In genomic region chr7:44895206-44895592, GRCm38 (mm10) we compare ENCODE assay signal across 8 mouse cellular contexts. TPM values are rescaled to one million over a fixed set of nuclear protein-coding genes. Genes with fewer than 3 reads are reported as not detected.
DNase-seq lines count a peak whose midpoint lies in the region; ATAC-seq and TF ChIP-seq lines count a peak whose summit lies in the region.

No protein-coding gene starts in this region.

- H3K36me3 ChIP-seq in embryonic facial prominence, embryonic 14.5 days (ENCODE audit: control insufficient read depth, insufficient read depth, low read length): peaks cover 21% of the 10 kb centered on the region
- 0 out of 2 replicates have a peak, but pooled peaks cover 10% of the 10 kb centered on the region for H3K36me3 ChIP-seq in hindbrain, postnatal 0 days (ENCODE audit: insufficient read depth, low read length)
- peaks cover 5% of the 10 kb centered on the region; the same call in 1 of the 2 replicates for H3K36me3 ChIP-seq in midbrain, embryonic 16.5 days (ENCODE audit: control insufficient read depth, insufficient read depth, low read length)

- WGBS in embryonic facial prominence, embryonic 14.5 days: 62% methylated on average over 7 of the region's 7 CpGs
- WGBS in hindbrain, postnatal 0 days: 17% methylated on average over 7 of the region's 7 CpGs
- 18% methylated on average over 7 of the region's 7 CpGs for WGBS in midbrain, embryonic 16.5 days

- no peak for DNase-seq in layer of hippocampus, adult 2 months (ENCODE audit: low spot score in 2 of 2)
- no peak for DNase-seq in layer of hippocampus, adult 11-12 months (ENCODE audit: low spot score)
- DNase-seq in embryonic facial prominence, embryonic 14.5 days (ENCODE audit: low spot score): no peak
- DNase-seq in hindbrain, postnatal 0 days (ENCODE audit: low spot score): peak; percentile 62
- DNase-seq in embryo, embryonic 9.5 days (ENCODE audit: extremely low spot score): no peak
- DNase-seq in cerebellum, postnatal 25 days: no peak
- DNase-seq in adrenal gland, postnatal 14 days: no peak

- no peaks in the 10 kb centered on the region for H3K27me3 ChIP-seq in embryonic facial prominence, embryonic 14.5 days (replicated peaks; ENCODE audit: control insufficient read depth, insufficient read depth, low read length)
- H3K27me3 ChIP-seq in hindbrain, postnatal 0 days (ENCODE audit: insufficient read depth, low read length): no peaks in the 10 kb centered on the region
- H3K27me3 ChIP-seq in midbrain, embryonic 16.5 days (ENCODE audit: control insufficient read depth, insufficient read depth, low read depth, low read length): no peaks in the 10 kb centered on the region

- ATAC-seq in embryonic facial prominence, embryonic 14.5 days (ENCODE audit: low read depth): no peak
- ATAC-seq in hindbrain, postnatal 0 days: no peak
- ATAC-seq in midbrain, embryonic 16.5 days: no peak

- H3K9me3 ChIP-seq in embryonic facial prominence, embryonic 14.5 days (ENCODE audit: control insufficient read depth, low read length): no peaks in the 10 kb centered on the region
- H3K9me3 ChIP-seq in hindbrain, postnatal 0 days (ENCODE audit: low read length): no peaks in the 10 kb centered on the region
- H3K9me3 ChIP-seq in midbrain, embryonic 16.5 days (replicated peaks; ENCODE audit: control insufficient read depth, low read length, poor library complexity, severe bottlenecking): no peaks in the 10 kb centered on the region

- H3K27ac ChIP-seq in layer of hippocampus, adult 2 months: peak overlapping the region; percentile 99
- peak overlapping the region; percentile 99 for H3K27ac ChIP-seq in embryonic facial prominence, embryonic 14.5 days (replicated peaks; ENCODE audit: low read depth, low read length)
- peak overlapping the region; percentile 88 for H3K27ac ChIP-seq in hindbrain, postnatal 0 days
- H3K27ac ChIP-seq in midbrain, embryonic 16.5 days (ENCODE audit: low read length): peak overlapping the region; percentile 93

- H3K4me3 ChIP-seq in layer of hippocampus, adult 2 months: peak overlapping the region; percentile 84
- H3K4me3 ChIP-seq in embryonic facial prominence, embryonic 14.5 days (ENCODE audit: low read depth, low read length): peak overlapping the region; percentile 62
- H3K4me3 ChIP-seq in hindbrain, postnatal 0 days (ENCODE audit: low read length): peak overlapping the region; percentile 70
- peak overlapping the region; percentile 59 for H3K4me3 ChIP-seq in midbrain, embryonic 16.5 days (ENCODE audit: low read depth, low read length)

- H3K4me1 ChIP-seq in embryonic facial prominence, embryonic 14.5 days (ENCODE audit: control insufficient read depth, insufficient read depth, low read length): peaks cover 35% of the 10 kb centered on the region
- H3K4me1 ChIP-seq in hindbrain, postnatal 0 days (ENCODE audit: insufficient read depth, low read length): peaks cover 37% of the 10 kb centered on the region
- peaks cover 53% of the 10 kb centered on the region for H3K4me1 ChIP-seq in midbrain, embryonic 16.5 days (ENCODE audit: control insufficient read depth, insufficient read depth, low read length)

- H3K4me2 ChIP-seq in embryonic facial prominence, embryonic 14.5 days (ENCODE audit: low read depth, low read length): peak overlapping the region; percentile 77
- H3K4me2 ChIP-seq in hindbrain, postnatal 0 days (ENCODE audit: low read depth, low read length): peak overlapping the region; percentile 85
- peak overlapping the region; percentile 66 for H3K4me2 ChIP-seq in midbrain, embryonic 16.5 days (ENCODE audit: low read length)

- TF ChIP-seq CTCF in layer of hippocampus, adult 2 months (conservative IDR thresholded peaks at IDR 0.05): no peak
- TF ChIP-seq CTCF in hindbrain, postnatal 0 days (IDR thresholded peaks at IDR 0.05; ENCODE audit: low read depth): no peak

- no peak overlapping the region for H3K9ac ChIP-seq in embryonic facial prominence, embryonic 14.5 days (ENCODE audit: low read depth, low read length)
- no peak overlapping the region; the same call in 1 of the 2 replicates for H3K9ac ChIP-seq in hindbrain, postnatal 0 days (replicated peaks; ENCODE audit: low read length)
- H3K9ac ChIP-seq in midbrain, embryonic 16.5 days (ENCODE audit: low read depth, low read length): peak overlapping the region; percentile 42; the same call in 1 of the 2 replicates

RNA-seq across cellular contexts. Expression of gene Fuz, which starts 0.7 kb away (rescaled TPM):
- total RNA-seq in layer of hippocampus, adult 2 months (2021): 10 to 100 TPM; 21.6 to 24.8 TPM
- polyA plus RNA-seq in embryonic facial prominence, embryonic 14.5 days (2014; fragmentation: Nextera tagmentation; extraction: Ambion mirVana): 16.9 and 19.7 TPM in 2 replicates
- total RNA-seq in hindbrain, postnatal 0 days (2014; rRNA removed): 27.8 and 29.8 TPM in 2 replicates
- 14.5 and 14.9 TPM in 2 replicates for polyA plus RNA-seq in hindbrain, postnatal 0 days (2015; fragmentation: Nextera tagmentation; extraction: Ambion mirVana)
- 20.0 and 22.3 TPM in 2 replicates for polyA plus RNA-seq in midbrain, embryonic 16.5 days (2015; fragmentation: Nextera tagmentation; extraction: Ambion mirVana)
- total RNA-seq in adrenal gland, postnatal 14 days (2021): 23.5 and 24.8 TPM in 2 replicates

RNA-seq across cellular contexts. Expression of gene Med25, which starts 2.7 kb away (rescaled TPM):
- 100 to 1,000 TPM; 103 to 107 TPM for total RNA-seq in layer of hippocampus, adult 2 months (2021)
- 62.5 and 64.2 TPM in 2 replicates for polyA plus RNA-seq in embryonic facial prominence, embryonic 14.5 days (2014; fragmentation: Nextera tagmentation; extraction: Ambion mirVana)
- total RNA-seq in hindbrain, postnatal 0 days (2014; rRNA removed): 193 and 194 TPM in 2 replicates
- 121 and 123 TPM in 2 replicates for polyA plus RNA-seq in hindbrain, postnatal 0 days (2015; fragmentation: Nextera tagmentation; extraction: Ambion mirVana)
- 153 and 158 TPM in 2 replicates for polyA plus RNA-seq in midbrain, embryonic 16.5 days (2015; fragmentation: Nextera tagmentation; extraction: Ambion mirVana)
- total RNA-seq in adrenal gland, postnatal 14 days (2021): 75.3 and 87.2 TPM in 2 replicates

RNA-seq across cellular contexts. Expression of gene Ptov1, which starts 25.6 kb away (rescaled TPM):
- 100 to 1,000 TPM; 321 to 335 TPM for total RNA-seq in layer of hippocampus, adult 2 months (2021)
- 398 and 442 TPM in 2 replicates for polyA plus RNA-seq in embryonic facial prominence, embryonic 14.5 days (2014; fragmentation: Nextera tagmentation; extraction: Ambion mirVana)
- 524 and 597 TPM in 2 replicates for total RNA-seq in hindbrain, postnatal 0 days (2014; rRNA removed)
- polyA plus RNA-seq in hindbrain, postnatal 0 days (2015; fragmentation: Nextera tagmentation; extraction: Ambion mirVana): 416 and 438 TPM in 2 replicates
- 419 and 448 TPM in 2 replicates for polyA plus RNA-seq in midbrain, embryonic 16.5 days (2015; fragmentation: Nextera tagmentation; extraction: Ambion mirVana)
- 239 and 241 TPM in 2 replicates for total RNA-seq in adrenal gland, postnatal 14 days (2021)

RNA-seq across cellular contexts. Expression of gene Ap2a1, which starts 34.1 kb away (rescaled TPM):
- total RNA-seq in layer of hippocampus, adult 2 months (2021): 100 to 1,000 TPM; 298 to 305 TPM
- 73.5 and 79.8 TPM in 2 replicates for polyA plus RNA-seq in embryonic facial prominence, embryonic 14.5 days (2014; fragmentation: Nextera tagmentation; extraction: Ambion mirVana)
- 251 and 255 TPM in 2 replicates for total RNA-seq in hindbrain, postnatal 0 days (2014; rRNA removed)
- 113 and 115 TPM in 2 replicates for polyA plus RNA-seq in hindbrain, postnatal 0 days (2015; fragmentation: Nextera tagmentation; extraction: Ambion mirVana)
- polyA plus RNA-seq in midbrain, embryonic 16.5 days (2015; fragmentation: Nextera tagmentation; extraction: Ambion mirVana): 122 and 136 TPM in 2 replicates
- 81.2 and 83.2 TPM in 2 replicates for total RNA-seq in adrenal gland, postnatal 14 days (2021)

RNA-seq across cellular contexts. Expression of gene Pnkp, which starts 38.3 kb away (rescaled TPM):
- total RNA-seq in layer of hippocampus, adult 2 months (2021): 10 to 100 TPM; 33.1 to 36.3 TPM
- 23.4 and 27.7 TPM in 2 replicates for polyA plus RNA-seq in embryonic facial prominence, embryonic 14.5 days (2014; fragmentation: Nextera tagmentation; extraction: Ambion mirVana)
- total RNA-seq in hindbrain, postnatal 0 days (2014; rRNA removed): 22.9 and 47.1 TPM in 2 replicates
- 35.7 and 37.5 TPM in 2 replicates for polyA plus RNA-seq in hindbrain, postnatal 0 days (2015; fragmentation: Nextera tagmentation; extraction: Ambion mirVana)
- 27.9 and 30.4 TPM in 2 replicates for polyA plus RNA-seq in midbrain, embryonic 16.5 days (2015; fragmentation: Nextera tagmentation; extraction: Ambion mirVana)
- total RNA-seq in adrenal gland, postnatal 14 days (2021): 35.2 and 45.1 TPM in 2 replicates
